Mouse (Mus musculus) kidney, adult 2 months (tissue): Measurements from ENCODE around the gene Tmprss3. TPM values are rescaled to one million over a fixed set of nuclear protein-coding genes. Genes with fewer than 3 reads are reported as not detected.

Source experiments
- DNase-seq: peaks from one replicate; pipeline ENCODE4 v3.0.0; 2021
- H3K27ac ChIP-seq: fragments of 200-500 bp; 2 replicates; pipeline ENCODE4 v1.5.1; 2012; ENCODE audit warnings: low read depth, low read length, control low read depth, inconsistent platforms; ENCODE audit not compliant: insufficient read depth
- H3K27me3 ChIP-seq: fragments of 200-500 bp; replicated peaks from 2 replicates; pipeline ENCODE4 v1.6.1; 2012; ENCODE audit warnings: mild to moderate bottlenecking, moderate library complexity, low read length, inconsistent platforms; ENCODE audit not compliant: control insufficient read depth, insufficient read depth
- H3K36me3 ChIP-seq: fragments of 200-500 bp; 2 replicates; pipeline ENCODE4 v1.6.1; 2012; ENCODE audit warnings: mild to moderate bottlenecking, moderate library complexity, low read length, inconsistent platforms; ENCODE audit not compliant: control insufficient read depth, insufficient read depth
- H3K4me1 ChIP-seq: fragments of 200-500 bp; 2 replicates; pipeline ENCODE4 v1.6.1; 2011; ENCODE audit warnings: low read length; ENCODE audit not compliant: control insufficient read depth, insufficient read depth
- H3K4me3 ChIP-seq: fragments of 200-500 bp; 2 replicates; pipeline ENCODE4 v1.5.1; 2011; ENCODE audit warnings: mild to moderate bottlenecking, low read depth, low read length, control low read depth; ENCODE audit not compliant: insufficient read depth
- CTCF ChIP-seq: fragments of 200-500 bp; conservative IDR thresholded peaks from 2 replicates; pipeline ENCODE4 v1.5.1; 2011; ENCODE audit warnings: low read depth, mild to moderate bottlenecking, control low read depth, low read length, moderate library complexity, mixed read lengths; ENCODE audit not compliant: insufficient read depth, insufficient read length
- POLR2A ChIP-seq: fragments of 200-500 bp; IDR thresholded peaks from one replicate; pipeline ENCODE4 v1.6.1; 2011; ENCODE audit warnings: low read depth, low read length, control low read depth
- WGBS: fragments of 180-500 bp; shearing (Covaris S2); methylation state at CpG from one replicate; pipeline ENCODE4 v1.1.7; 2018; 5-methylcytosine and 5-hydroxymethylcytosine counted together
- polyA plus RNA-seq: library from polyadenylated mRNA; depleted of rRNA; stranded (reverse); fragments of >200 nt; gene quantifications from 2 replicates; pipeline ENCODE4 v1.2.3, GENCODE M21; 2012

The Tmprss3 gene
- polyA plus RNA-seq, 1 experiment, result 0.03 TPM

- Histone ChIP-seq H3K27ac (no peak overlapping the region), H3K36me3 (no peaks in the 10 kb centered on the region; the same call in 1 of the 2 replicates), H3K4me1 (peaks cover 16% of the 10 kb centered on the region; the same call in 1 of the 2 replicates), H3K4me3 (no peak overlapping the region), H3K27me3 (no peaks in the 10 kb centered on the region)
- TF ChIP-seq POLR2A (no peak), CTCF (no peak)
- no peak for DNase-seq
- WGBS, result 88% methylated on average over 6 of the region's 6 CpGs
Observed at GRCm38 (mm10) chr17:31157921-31158320, 40.9 kb downstream of the Tmprss3 start.

DNA sequence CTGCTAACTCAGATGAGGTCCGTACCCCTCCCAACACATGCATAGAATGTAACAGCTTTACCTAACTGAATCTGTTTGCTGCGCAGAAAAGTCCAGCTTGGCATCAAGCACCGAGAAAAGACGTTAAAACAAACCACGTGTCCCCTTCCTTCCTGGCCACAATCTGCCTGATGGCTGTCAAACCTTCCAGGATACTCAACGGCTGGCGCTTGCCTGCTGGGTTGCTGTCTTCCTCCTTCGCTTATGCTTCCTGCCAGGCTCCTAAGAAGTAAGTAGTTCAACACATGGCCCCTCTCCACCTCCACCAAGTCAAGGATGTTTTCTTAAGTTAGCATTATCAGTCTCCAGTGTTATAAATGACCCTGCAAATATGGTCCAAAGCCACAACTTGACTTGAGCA lies 45.0 kb downstream of the Tmprss3 start:
- no peak for TF ChIP-seq POLR2A
- TF ChIP-seq CTCF, result no peak
- Histone ChIP-seq H3K4me1 (peaks cover 10% of the 10 kb centered on the region), H3K4me3 (peak overlapping the region; percentile 72; the same call in 1 of the 2 replicates), H3K27ac (no peak overlapping the region; the same call in 1 of the 2 replicates), H3K27me3 (no peaks in the 10 kb centered on the region), H3K36me3 (no peaks in the 10 kb centered on the region; the same call in 1 of the 2 replicates)
- no peak for DNase-seq
- WGBS, result 38% methylated on average over 8 of the region's 8 CpGs

GRCm38 (mm10) chr17:31152966-31153499 lies 45.7 kb downstream of the Tmprss3 start:
- DNase-seq, result no peak
- no peaks in the 10 kb centered on the region; the same call in 1 of the 2 replicates for H3K36me3 ChIP-seq
- H3K27me3 ChIP-seq, result no peaks in the 10 kb centered on the region
- H3K4me3 ChIP-seq, result peak overlapping the region; percentile 72
- peaks cover 10% of the 10 kb centered on the region for H3K4me1 ChIP-seq
- WGBS, result 54% methylated on average over 9 of the region's 9 CpGs
- H3K27ac ChIP-seq, result peak overlapping the region; percentile 92
- TF ChIP-seq POLR2A (no peak), CTCF (no peak)

GRCm38 (mm10) chr17:31152512-31152911 lies 46.3 kb downstream of the Tmprss3 start:
- WGBS, result 34% methylated on average over 5 of the region's 5 CpGs
- peak overlapping the region; percentile 72 for H3K4me3 ChIP-seq

DNA sequence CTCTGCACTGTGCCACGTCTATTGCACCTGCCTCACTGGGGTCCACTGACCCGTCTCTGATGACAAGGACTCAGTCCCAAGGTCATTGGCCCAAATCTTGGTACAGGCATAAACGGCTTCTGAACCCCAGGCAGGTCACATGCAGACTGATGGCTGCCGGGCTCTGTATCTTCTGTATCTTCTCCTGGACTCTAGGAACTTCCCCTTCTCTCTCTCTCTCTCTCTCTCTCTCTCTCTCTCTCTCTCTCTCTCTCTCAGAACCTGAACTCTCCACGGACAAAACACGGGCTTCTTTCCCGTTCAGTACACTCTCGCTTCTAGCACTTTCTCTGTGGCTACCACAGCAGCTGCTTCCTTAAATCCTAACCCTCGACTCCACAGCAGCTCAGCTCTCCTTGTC lies 52.8 kb downstream of the Tmprss3 start:
- Histone ChIP-seq H3K36me3 (no peaks in the 10 kb centered on the region), H3K4me3 (no peak overlapping the region), H3K4me1 (no peaks in the 10 kb centered on the region), H3K27ac (no peak overlapping the region), H3K27me3 (no peaks in the 10 kb centered on the region)
- no peak for TF ChIP-seq POLR2A
- no peak for TF ChIP-seq CTCF
- WGBS, result 68% methylated on average over 9 of the region's 9 CpGs
- no peak for DNase-seq

More at GRCm38 (mm10) chr17:31152512-31152911, 46.3 kb downstream of the Tmprss3 start:
- Histone ChIP-seq H3K36me3 (no peaks in the 10 kb centered on the region; the same call in 1 of the 2 replicates), H3K27me3 (no peaks in the 10 kb centered on the region), H3K4me1 (peaks cover 10% of the 10 kb centered on the region), H3K27ac (peak overlapping the region; percentile 92)
- peak; percentile 93 for DNase-seq
- no peak for TF ChIP-seq POLR2A
- TF ChIP-seq CTCF, result no peak

GRCm38 (mm10) chr17:31144040-31145037 lies 54.4 kb downstream of the Tmprss3 start, which contains the start of gene Tff2:
Gene Tff2, minus strand, starts transcription at chr17:31144282.
- H3K4me1 ChIP-seq, result no peaks in the 10 kb centered on the region
- no peak within 1 kb of the TSS for H3K4me3 ChIP-seq
- no peak for DNase-seq
- H3K27ac ChIP-seq, result no peak within 1 kb of the TSS
- 50% methylated on average over 15 of the region's 15 CpGs for WGBS
- no peak for TF ChIP-seq CTCF
- no peak for TF ChIP-seq POLR2A
- H3K36me3 ChIP-seq, result no peaks in the 10 kb centered on the region
- H3K27me3 ChIP-seq, result no peaks in the 10 kb centered on the region

GRCm38 (mm10) chr17:31142116-31142515 lies 56.7 kb downstream of the Tmprss3 start:
- Histone ChIP-seq H3K4me1 (no peaks in the 10 kb centered on the region), H3K4me3 (no peak overlapping the region), H3K27me3 (no peaks in the 10 kb centered on the region), H3K27ac (no peak overlapping the region), H3K36me3 (no peaks in the 10 kb centered on the region)
- 94% methylated on average over 7 of the region's 7 CpGs for WGBS
- TF ChIP-seq POLR2A, result no peak
- no peak for TF ChIP-seq CTCF
- no peak for DNase-seq
